Mouse (Mus musculus): ENCODE measurements at regions not wholly inside any gene's neighbourhood (a gene's known extent, or its start where the extent isn't known, plus 50 kb on each side); places are given as distances from the start of the nearest gene placed in this dataset.

GRCm38 (mm10) chr1:128975586-128975985, 297.5 kb upstream of the Thsd7b start:
- DNase-seq (ENCODE audit: low spot score in 2 of 2) = peak in 1 of 2 experiments; percentile 18

- DNase-seq (ENCODE audit: low spot score in 2 of 2) = no peak
Measured at GRCm38 (mm10) chr1:128951436-128951835, 321.7 kb upstream of the Thsd7b start.

- DNase-seq (ENCODE audit: low spot score in 2 of 2) = peak in 1 of 2 experiments; percentile 2
Measured at GRCm38 (mm10) chr1:128950512-128950911, 322.6 kb upstream of the Thsd7b start.

GRCm38 (mm10) chr1:128914811-128915210, 322.7 kb upstream of the Cxcr4 start:
- DNase-seq (ENCODE audit: low spot score in 2 of 2) = no peak

GRCm38 (mm10) chr1:128912532-128912931, 320.4 kb upstream of the Cxcr4 start:
- no peak for DNase-seq (ENCODE audit: low spot score in 2 of 2)

GRCm38 (mm10) chr1:128907566-128907965, 315.5 kb upstream of the Cxcr4 start:
- no peak for DNase-seq (ENCODE audit: low spot score in 2 of 2)

GRCm38 (mm10) chr1:128898025-128898424, 305.9 kb upstream of the Cxcr4 start:
- DNase-seq (ENCODE audit: low spot score in 2 of 2) = no peak

- no peak for DNase-seq (ENCODE audit: low spot score in 2 of 2)
Measured at GRCm38 (mm10) chr1:128894546-128894945, 302.5 kb upstream of the Cxcr4 start.

- no peak for DNase-seq (ENCODE audit: low spot score in 2 of 2)
Measured at GRCm38 (mm10) chr1:128878291-128878690, 286.2 kb upstream of the Cxcr4 start.

GRCm38 (mm10) chr1:128875289-128875688, 283.2 kb upstream of the Cxcr4 start:
- peak; percentile 34 to 72 for DNase-seq (ENCODE audit: low spot score in 2 of 2)

GRCm38 (mm10) chr1:128874190-128874589, 282.1 kb upstream of the Cxcr4 start:
- DNase-seq (ENCODE audit: low spot score in 2 of 2) = no peak

GRCm38 (mm10) chr1:128868761-128869160, 276.7 kb upstream of the Cxcr4 start:
- no peak for DNase-seq (ENCODE audit: low spot score in 2 of 2)

- no peak for DNase-seq (ENCODE audit: low spot score in 2 of 2)
Measured at GRCm38 (mm10) chr1:128860537-128860936, 268.4 kb upstream of the Cxcr4 start.

GRCm38 (mm10) chr1:128860094-128860493, 268.0 kb upstream of the Cxcr4 start:
- DNase-seq (ENCODE audit: low spot score in 2 of 2) = no peak

- no peak for DNase-seq (ENCODE audit: low spot score in 2 of 2)
Measured at GRCm38 (mm10) chr1:128858661-128859060, 266.6 kb upstream of the Cxcr4 start.

- peak in 1 of 2 experiments; percentile 43 for DNase-seq (ENCODE audit: low spot score in 2 of 2)
Measured at GRCm38 (mm10) chr1:128856933-128857332, 264.8 kb upstream of the Cxcr4 start.

- DNase-seq (ENCODE audit: low spot score in 2 of 2) = no peak
Measured at GRCm38 (mm10) chr1:128854649-128855048, 262.6 kb upstream of the Cxcr4 start.

GRCm38 (mm10) chr1:128853286-128853685, 261.2 kb upstream of the Cxcr4 start:
- no peak for DNase-seq (ENCODE audit: low spot score in 2 of 2)

- DNase-seq (ENCODE audit: low spot score in 2 of 2) = no peak
Measured at GRCm38 (mm10) chr1:128837361-128837760, 245.3 kb upstream of the Cxcr4 start.

GRCm38 (mm10) chr1:128835510-128835909, 243.4 kb upstream of the Cxcr4 start:
- no peak for DNase-seq (ENCODE audit: low spot score in 2 of 2)

GRCm38 (mm10) chr1:128833096-128833715, 241.1 kb upstream of the Cxcr4 start:
- no peak for DNase-seq (ENCODE audit: low spot score in 2 of 2)

- DNase-seq (ENCODE audit: low spot score in 2 of 2) = peak; percentile 77 to 83
Measured at GRCm38 (mm10) chr1:128832201-128832883, 240.2 kb upstream of the Cxcr4 start.

- no peak for DNase-seq (ENCODE audit: low spot score in 2 of 2)
Measured at GRCm38 (mm10) chr1:128830671-128831240, 238.7 kb upstream of the Cxcr4 start.

All from cerebellum, postnatal 4 days (tissue).